Mouse (Mus musculus) kidney, adult 2 months (tissue): ENCODE results near the gene Lingo3. TPM values are rescaled to one million over a fixed set of nuclear protein-coding genes. Genes with fewer than 3 reads are reported as not detected.
A peak's percentile ranks its signal among the peaks of the same experiment; 100 is the strongest.

Experiments
- DNase-seq: peaks from one replicate; pipeline ENCODE4 v3.0.0; 2021
- H3K27ac ChIP-seq: fragments of 200-500 bp; 2 replicates; pipeline ENCODE4 v1.5.1; 2012; ENCODE audit warnings: low read depth, low read length, control low read depth, inconsistent platforms; ENCODE audit not compliant: insufficient read depth
- H3K27me3 ChIP-seq: fragments of 200-500 bp; replicated peaks from 2 replicates; pipeline ENCODE4 v1.6.1; 2012; ENCODE audit warnings: mild to moderate bottlenecking, moderate library complexity, low read length, inconsistent platforms; ENCODE audit not compliant: control insufficient read depth, insufficient read depth
- H3K36me3 ChIP-seq: fragments of 200-500 bp; 2 replicates; pipeline ENCODE4 v1.6.1; 2012; ENCODE audit warnings: mild to moderate bottlenecking, moderate library complexity, low read length, inconsistent platforms; ENCODE audit not compliant: control insufficient read depth, insufficient read depth
- H3K4me1 ChIP-seq: fragments of 200-500 bp; 2 replicates; pipeline ENCODE4 v1.6.1; 2011; ENCODE audit warnings: low read length; ENCODE audit not compliant: control insufficient read depth, insufficient read depth
- H3K4me3 ChIP-seq: fragments of 200-500 bp; 2 replicates; pipeline ENCODE4 v1.5.1; 2011; ENCODE audit warnings: mild to moderate bottlenecking, low read depth, low read length, control low read depth; ENCODE audit not compliant: insufficient read depth
- CTCF ChIP-seq: fragments of 200-500 bp; conservative IDR thresholded peaks from 2 replicates; pipeline ENCODE4 v1.5.1; 2011; ENCODE audit warnings: low read depth, mild to moderate bottlenecking, control low read depth, low read length, moderate library complexity, mixed read lengths; ENCODE audit not compliant: insufficient read depth, insufficient read length
- POLR2A ChIP-seq: fragments of 200-500 bp; IDR thresholded peaks from one replicate; pipeline ENCODE4 v1.6.1; 2011; ENCODE audit warnings: low read depth, low read length, control low read depth
- WGBS: fragments of 180-500 bp; shearing (Covaris S2); methylation state at CpG from one replicate; pipeline ENCODE4 v1.1.7; 2018; 5-methylcytosine and 5-hydroxymethylcytosine counted together
- polyA plus RNA-seq: library from polyadenylated mRNA; depleted of rRNA; stranded (reverse); fragments of >200 nt; gene quantifications from 2 replicates; pipeline ENCODE4 v1.2.3, GENCODE M21; 2012

The Lingo3 gene
- polyA plus RNA-seq, 1 experiment, result 0.09 TPM

- no peaks in the 10 kb centered on the region for H3K36me3 ChIP-seq
- peaks cover 3% of the 10 kb centered on the region; the same call in 1 of the 2 replicates for H3K4me1 ChIP-seq
- no peaks in the 10 kb centered on the region for H3K27me3 ChIP-seq
- H3K4me3 ChIP-seq, result no peak overlapping the region
- no peak for DNase-seq
- TF ChIP-seq CTCF (no peak), POLR2A (no peak)
- H3K27ac ChIP-seq, result no peak overlapping the region
- 83% methylated on average over 9 of the region's 9 CpGs for WGBS
These were observed 30.2 kb upstream of the Lingo3 start for GRCm38 (mm10) chr10:80874035-80874434.

- no peaks in the 10 kb centered on the region for H3K27me3 ChIP-seq
- H3K4me1 ChIP-seq, result peaks cover 3% of the 10 kb centered on the region; the same call in 1 of the 2 replicates
- no peak within 1 kb of the TSS for H3K4me3 ChIP-seq
- H3K27ac ChIP-seq, result no peak within 1 kb of the TSS
- WGBS, result 27% methylated on average over 9 of the region's 9 CpGs
- TF ChIP-seq CTCF (no peak), POLR2A (no peak)
- no peaks in the 10 kb centered on the region for H3K36me3 ChIP-seq
- peak; percentile 53 for DNase-seq
These were observed 27.7 kb upstream of the Lingo3 start, which contains the start of gene Tmprss9 for GRCm38 (mm10) chr10:80871581-80871980. TSS of gene Tmprss9 (plus strand) at chr10:80871848.

GRCm38 (mm10) chr10:80870993-80871392 is 27.2 kb upstream of the Lingo3 start:
- no peaks in the 10 kb centered on the region for H3K36me3 ChIP-seq
- WGBS, result 39% methylated on average over 3 of the region's 6 CpGs
- H3K4me3 ChIP-seq, result no peak overlapping the region
- no peak overlapping the region for H3K27ac ChIP-seq
- DNase-seq, result peak; percentile 94
- H3K4me1 ChIP-seq, result peaks cover 3% of the 10 kb centered on the region; the same call in 1 of the 2 replicates
- H3K27me3 ChIP-seq, result no peaks in the 10 kb centered on the region
- TF ChIP-seq POLR2A, result no peak

GRCm38 (mm10) chr10:80864446-80864845 is 20.6 kb upstream of the Lingo3 start:
- WGBS, result 88% methylated on average over 15 of the region's 16 CpGs
- Histone ChIP-seq H3K4me3 (no peak overlapping the region), H3K27me3 (no peaks in the 10 kb centered on the region), H3K4me1 (no peaks in the 10 kb centered on the region), H3K36me3 (no peaks in the 10 kb centered on the region), H3K27ac (no peak overlapping the region)
- TF ChIP-seq CTCF, result no peak
- TF ChIP-seq POLR2A, result no peak
- no peak for DNase-seq

GRCm38 (mm10) chr10:80862305-80862704 is 18.5 kb upstream of the Lingo3 start:
- no peak for TF ChIP-seq POLR2A
- TF ChIP-seq CTCF, result no peak
- H3K4me1 ChIP-seq, result no peaks in the 10 kb centered on the region
- no peaks in the 10 kb centered on the region for H3K36me3 ChIP-seq
- no peak for DNase-seq
- no peaks in the 10 kb centered on the region for H3K27me3 ChIP-seq
- H3K4me3 ChIP-seq, result no peak overlapping the region
- WGBS, result 93% methylated on average over 5 of the region's 5 CpGs
- H3K27ac ChIP-seq, result no peak overlapping the region

- DNase-seq, result no peak
- H3K4me3 ChIP-seq, result no peak overlapping the region
- WGBS, result 67% methylated on average over 7 of the region's 7 CpGs
- no peaks in the 10 kb centered on the region for H3K36me3 ChIP-seq
- H3K27ac ChIP-seq, result no peak overlapping the region
- no peak for TF ChIP-seq CTCF
- TF ChIP-seq POLR2A, result no peak
- peaks cover 7% of the 10 kb centered on the region for H3K4me1 ChIP-seq
- no peaks in the 10 kb centered on the region for H3K27me3 ChIP-seq
These were observed 14.6 kb upstream of the Lingo3 start for GRCm38 (mm10) chr10:80858350-80858935.

GRCm38 (mm10) chr10:80857848-80858247 is 14.0 kb upstream of the Lingo3 start:
- Histone ChIP-seq H3K4me3 (no peak overlapping the region), H3K27me3 (no peaks in the 10 kb centered on the region), H3K36me3 (no peaks in the 10 kb centered on the region), H3K27ac (no peak overlapping the region), H3K4me1 (peaks cover 7% of the 10 kb centered on the region)
- DNase-seq, result no peak
- TF ChIP-seq POLR2A (no peak), CTCF (no peak)
- 70% methylated on average over 3 of the region's 3 CpGs for WGBS
